Mouse (Mus musculus) E14TG2a.4 (cell line): ENCODE measurements around the gene Hcn2.

Source experiments
- CTCF ChIP-seq: conservative IDR thresholded peaks from 2 replicates; pipeline ENCODE4 v1.5.1; 2014; ENCODE audit warnings: low read length
- NANOG ChIP-seq: IDR thresholded peaks from 2 replicates; pipeline ENCODE4 v1.6.1; 2014; ENCODE audit warnings: borderline replicate concordance, low read length, mixed read lengths
- POU5F1 ChIP-seq: IDR thresholded peaks from 2 replicates; pipeline ENCODE4 v1.6.1; 2014; ENCODE audit warnings: low read length, borderline replicate concordance

DNA sequence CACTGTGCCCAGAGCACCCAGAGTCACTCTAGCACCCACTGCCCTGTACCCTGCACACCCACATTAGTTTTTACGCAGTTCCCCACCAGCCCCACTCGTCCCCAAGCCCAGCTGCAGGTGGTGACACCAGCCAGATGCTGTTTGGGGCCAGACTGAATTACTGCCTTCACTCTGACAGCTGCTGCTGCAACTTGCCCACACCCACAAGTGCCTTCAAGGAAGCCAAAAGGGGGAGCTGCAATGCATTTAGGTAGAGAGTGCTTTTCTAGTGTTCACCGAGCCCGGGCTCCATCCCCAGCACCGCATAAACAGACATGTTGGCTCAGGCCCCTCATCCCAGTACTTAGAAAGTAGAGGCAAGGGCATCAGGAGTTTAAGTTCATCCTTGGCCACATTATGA is 65.5 kb downstream of the Hcn2 start:
- TF ChIP-seq CTCF (no peak), NANOG (no peak), POU5F1 (no peak)
